Comparison of ENCODE assay signal across 8 mouse cellular contexts in the genomic region with DNA sequence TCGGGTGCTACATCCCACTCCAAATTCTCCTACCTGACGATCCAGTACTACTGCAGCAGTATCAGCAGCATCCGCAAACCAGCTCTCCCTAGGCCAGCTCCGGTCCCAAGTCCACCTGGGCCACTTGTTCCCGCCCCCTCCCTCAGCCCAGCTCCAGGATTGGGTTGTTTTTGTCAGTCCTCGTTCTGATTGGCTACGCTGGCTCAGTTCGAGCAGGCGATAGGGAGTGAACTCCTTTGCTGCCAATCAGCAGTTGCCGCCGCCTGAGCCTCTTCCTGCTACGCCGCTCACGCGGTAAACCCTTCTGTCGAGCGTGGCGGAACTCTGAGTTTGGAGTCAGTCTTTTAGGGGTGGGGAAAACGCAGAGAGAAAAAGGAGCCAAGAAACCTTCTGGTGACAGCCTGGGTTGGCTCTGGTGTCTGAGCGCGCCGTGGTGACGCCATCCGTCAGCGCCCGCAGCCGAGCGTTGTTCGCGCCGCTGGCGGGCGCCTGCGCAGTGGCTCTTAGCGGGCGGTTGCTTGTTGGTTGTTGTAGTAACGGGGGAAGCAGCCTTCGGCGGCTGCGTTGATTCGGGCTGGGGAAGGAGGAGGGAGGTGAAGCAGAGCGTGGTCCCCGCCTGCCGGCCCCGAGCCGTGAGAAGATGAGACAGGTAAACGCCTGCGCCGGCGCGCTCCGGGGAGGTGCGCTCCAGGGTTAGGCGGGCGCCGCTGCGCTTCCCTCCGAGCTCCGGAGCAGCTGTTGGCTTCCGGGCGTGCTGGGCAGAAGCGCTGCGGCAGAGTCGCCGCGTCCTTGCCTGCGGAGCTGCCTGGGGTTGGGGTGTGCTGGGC. TPM values are rescaled to one million over a fixed set of nuclear protein-coding genes. Genes with fewer than 3 reads are reported as not detected.
A peak's percentile ranks its signal among the peaks of the same experiment; 100 is the strongest.
DNase-seq lines count a peak whose midpoint lies in the region; ATAC-seq lines count a peak whose summit lies in the region.

A gene (minus strand): TSS at position 113 of the 827 bp plus-strand sequence.
A gene (plus strand): TSS at position 222 of the 827 bp plus-strand sequence.

- peak within 1 kb of the TSS; percentile 70 for H3K9ac ChIP-seq in hindbrain, embryonic 14.5 days

- peak within 1 kb of the TSS; percentile 71 for H3K4me3 ChIP-seq in hindbrain, embryonic 14.5 days (replicated peaks; ENCODE audit: low read length)

- H3K9me3 ChIP-seq in hindbrain, embryonic 14.5 days (ENCODE audit: control insufficient read depth, low read length), result no peaks in the 10 kb centered on the region

- H3K4me1 ChIP-seq in hindbrain, embryonic 14.5 days (replicated peaks; ENCODE audit: control insufficient read depth, insufficient read depth, low read length), result peaks cover 20% of the 10 kb centered on the region

- peak; percentile 98 for ATAC-seq in hindbrain, embryonic 14.5 days (ENCODE audit: low FRiP score)

- DNase-seq in R1 (ENCODE audit: low read depth, low spot score), result peak; percentile 97
- peak; percentile 97 to 99 for DNase-seq in cerebellum, postnatal 25 days
- DNase-seq in frontal cortex, postnatal 25 days (ENCODE audit: low spot score in 2 of 2), result peak; percentile 92 to 94
- peak; percentile 95 for DNase-seq in hindbrain, embryonic 14.5 days (ENCODE audit: low spot score)
- peak; percentile 97 for DNase-seq in layer of hippocampus, postnatal 36 days
- peak; percentile 95 for DNase-seq in lung, postnatal 36 days
- peak; percentile 98 for DNase-seq in retina, postnatal 1 day
- DNase-seq in urinary bladder, adult 18-20 months (ENCODE audit: low spot score in 2 of 2), result peak; percentile 91 to 95

- peak within 1 kb of the TSS; percentile 88 for H3K4me2 ChIP-seq in hindbrain, embryonic 14.5 days (replicated peaks)

- peaks cover 22% of the 10 kb centered on the region for H3K36me3 ChIP-seq in hindbrain, embryonic 14.5 days (replicated peaks; ENCODE audit: control insufficient read depth, insufficient read depth)

- WGBS in hindbrain, embryonic 14.5 days, result under 1% methylated on average over 67 of the region's 67 CpGs

- no peaks in the 10 kb centered on the region for H3K27me3 ChIP-seq in hindbrain, embryonic 14.5 days (ENCODE audit: control insufficient read depth, insufficient read depth, low read length)

- peak within 1 kb of the TSS; percentile 95 for H3K27ac ChIP-seq in hindbrain, embryonic 14.5 days

RNA-seq across cellular contexts. Expression of the first gene that starts in this region (rescaled TPM):
- 89.0 and 101 TPM in 2 replicates for polyA plus RNA-seq in hindbrain, embryonic 14.5 days (2014; fragmentation: Nextera tagmentation; extraction: Ambion mirVana)
- total RNA-seq in layer of hippocampus, postnatal 36 days (2021), result 10 to 100 TPM; 51.6 to 55.7 TPM

RNA-seq across cellular contexts. Expression of the second gene that starts in this region (rescaled TPM):
- 14.4 TPM in 2 replicates for polyA plus RNA-seq in hindbrain, embryonic 14.5 days (2014; fragmentation: Nextera tagmentation; extraction: Ambion mirVana)
- 10 to 100 TPM; 48.0 to 58.4 TPM for total RNA-seq in layer of hippocampus, postnatal 36 days (2021)

Comparison
In these comparisons a context has a peak if more than half of its experiments do, and no peak if none do; other contexts are left out.
1. Peak in every context shown above with its lines: DNase-seq, ATAC-seq, H3K4me3 ChIP-seq and H3K27ac ChIP-seq.